Mouse (Mus musculus): Measurements from ENCODE around the gene Dpy19l2. TPM values are rescaled to one million over a fixed set of nuclear protein-coding genes. Genes with fewer than 3 reads are reported as not detected.

Dpy19l2 gene
- not detected for polyA plus RNA-seq (2014; fragmentation: Illumina TruSeq; extraction: RNeasy Lipid Tissue Mini Kit (QIAGEN cat#74804); ENCODE audit: low read depth, low replicate concordance)

GRCm38 (mm10) chr9:24695700-24696404 lies at the start of gene Dpy19l2:
Gene Dpy19l2, minus strand, starts transcription at chr9:24696293.

GRCm38 (mm10) chr9:24624896-24625295 lies 71.2 kb downstream of the Dpy19l2 start, which contains the start of gene Cypt4:
Gene Cypt4, plus strand, starts transcription at chr9:24625196.

Other genes with a start within 250 kb of the Dpy19l2 start
- 7.5 TPM for gene Dpy19l1, start 193.2 kb downstream of the Dpy19l2 start, polyA plus RNA-seq (2014; fragmentation: Illumina TruSeq; extraction: RNeasy Lipid Tissue Mini Kit (QIAGEN cat#74804); ENCODE audit: low read depth, low replicate concordance)
- gene Cypt4, start 71.1 kb downstream of the Dpy19l2 start, polyA plus RNA-seq (2014; fragmentation: Illumina TruSeq; extraction: RNeasy Lipid Tissue Mini Kit (QIAGEN cat#74804); ENCODE audit: low read depth, low replicate concordance), result not detected
- gene Tbx20, start 78.0 kb upstream of the Dpy19l2 start, polyA plus RNA-seq (2014; fragmentation: Illumina TruSeq; extraction: RNeasy Lipid Tissue Mini Kit (QIAGEN cat#74804); ENCODE audit: low read depth, low replicate concordance), result 36.3 TPM